Mouse (Mus musculus): ENCODE results near the gene Thrap3.
"Not testable (repeated sequence)": the region's sequence is repeated elsewhere in the genome, so short reads cannot be mapped to it uniquely, and the experiment has no call there.

Thrap3 gene

GRCm38 (mm10) chr4:126217771-126218170 is 15.2 kb upstream of the Thrap3 start:
- no peak for DNase-seq

DNA sequence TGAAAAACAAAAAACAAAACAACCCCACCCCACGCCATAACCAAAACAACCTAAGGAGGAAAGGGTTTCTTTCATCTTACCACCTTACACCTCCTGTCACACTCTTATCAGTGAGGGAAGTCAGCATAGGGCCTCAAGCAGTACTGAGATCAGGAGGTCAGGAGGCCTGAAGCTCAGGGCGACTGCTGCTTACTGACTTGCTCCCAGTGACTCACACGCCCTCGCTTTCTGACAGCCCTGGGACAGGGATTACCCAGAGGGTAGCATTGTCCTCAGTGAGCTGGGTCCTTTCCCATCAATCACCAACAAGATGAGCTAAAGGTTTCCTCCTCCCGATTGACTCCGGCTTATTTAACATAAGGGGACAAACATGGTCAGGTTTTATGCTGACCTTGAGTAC is 4.5 kb upstream of the Thrap3 start:
- DNase-seq = no peak

DNA sequence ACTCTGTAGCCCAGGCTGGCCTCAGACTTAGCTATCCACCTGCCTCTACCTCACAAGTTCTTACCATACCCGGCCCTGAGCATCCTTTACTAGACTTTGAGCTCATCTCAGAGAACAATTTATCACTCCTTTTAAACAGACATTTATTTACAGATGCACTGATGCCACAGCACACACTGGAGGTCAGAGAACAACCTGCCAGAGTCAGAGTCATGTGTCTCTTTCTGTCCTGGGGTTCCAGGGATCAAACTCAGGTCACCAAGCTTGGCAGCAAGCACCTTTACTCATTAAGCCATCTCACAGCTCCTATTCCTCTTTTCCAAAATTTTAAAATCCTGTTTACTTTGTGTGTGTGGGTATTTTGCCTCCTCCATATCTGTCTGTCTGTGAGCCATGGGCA is 2.8 kb upstream of the Thrap3 start:
- no peak for DNase-seq

DNA sequence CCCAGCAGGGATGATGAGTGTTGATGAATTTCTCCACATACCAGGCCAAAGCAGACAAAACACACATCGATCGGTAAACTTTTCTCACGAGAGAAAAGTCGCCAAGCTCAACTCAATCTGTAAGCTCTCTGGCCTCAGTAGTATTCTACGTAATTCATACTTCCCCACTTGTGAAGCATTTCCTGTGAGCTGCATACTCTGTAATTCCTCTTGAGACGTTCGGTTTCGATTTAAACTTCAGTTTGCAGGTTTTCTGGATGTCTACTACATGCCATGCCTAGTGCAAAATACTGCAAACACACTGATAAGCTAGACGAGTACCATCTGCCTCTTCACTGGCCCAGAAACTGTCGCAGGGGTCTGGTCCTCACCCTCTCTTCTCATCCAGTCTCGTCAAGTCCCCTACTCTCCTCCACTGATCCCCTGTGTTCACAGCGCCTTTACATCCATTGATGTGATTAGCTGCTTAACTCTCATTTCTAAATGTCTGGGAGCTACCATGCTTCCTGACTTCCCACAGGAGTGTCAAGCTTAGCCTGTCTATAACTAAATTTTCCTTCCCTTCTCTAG is 2.2 kb upstream of the Thrap3 start:
- no peak for DNase-seq

GRCm38 (mm10) chr4:126204016-126204415 is 1.5 kb upstream of the Thrap3 start:
- DNase-seq = no peak

- DNase-seq = peak in 1 of 2 experiments; percentile 18
Measured at GRCm38 (mm10) chr4:126203336-126203895, 856 bp upstream of the Thrap3 start.

DNA sequence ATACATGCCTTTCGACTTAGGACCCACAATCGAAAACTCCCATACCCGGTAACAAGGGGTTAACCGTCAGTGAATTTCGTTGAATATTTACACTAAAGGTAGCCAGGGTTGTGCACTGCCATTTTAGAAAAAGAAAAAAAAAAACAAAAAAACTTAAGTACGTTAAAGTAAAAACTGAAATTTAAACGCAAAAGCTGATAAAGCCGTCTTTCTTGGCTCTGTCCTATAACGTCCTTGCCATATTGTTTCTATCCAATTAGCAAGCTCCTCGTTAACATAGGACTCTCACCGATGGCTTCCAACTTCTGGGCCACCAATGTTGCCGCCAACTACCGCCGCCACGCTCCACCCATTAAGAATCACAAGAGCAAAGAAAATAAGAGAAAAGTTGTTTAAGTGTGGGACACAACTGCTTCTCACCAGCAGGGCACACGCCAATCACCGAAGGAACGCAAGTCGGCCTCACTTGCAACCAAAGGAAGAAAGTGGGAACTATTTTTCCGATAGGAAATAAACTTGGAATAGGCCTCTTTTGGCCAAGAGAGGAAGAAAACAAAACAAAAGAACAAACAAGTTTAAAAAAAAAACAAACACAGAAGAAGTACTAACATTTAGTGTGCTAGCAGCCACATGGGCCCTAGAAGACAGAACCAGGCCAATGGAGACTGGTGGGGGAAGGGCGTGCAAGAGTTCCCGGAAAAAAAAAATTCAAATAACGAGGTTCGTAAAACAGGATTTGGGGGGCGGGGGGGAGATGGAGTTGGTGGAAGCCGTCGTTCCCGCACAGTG is 852 bp downstream of the Thrap3 start:
- DNase-seq = peak in 1 of 2 experiments; percentile 22

DNA sequence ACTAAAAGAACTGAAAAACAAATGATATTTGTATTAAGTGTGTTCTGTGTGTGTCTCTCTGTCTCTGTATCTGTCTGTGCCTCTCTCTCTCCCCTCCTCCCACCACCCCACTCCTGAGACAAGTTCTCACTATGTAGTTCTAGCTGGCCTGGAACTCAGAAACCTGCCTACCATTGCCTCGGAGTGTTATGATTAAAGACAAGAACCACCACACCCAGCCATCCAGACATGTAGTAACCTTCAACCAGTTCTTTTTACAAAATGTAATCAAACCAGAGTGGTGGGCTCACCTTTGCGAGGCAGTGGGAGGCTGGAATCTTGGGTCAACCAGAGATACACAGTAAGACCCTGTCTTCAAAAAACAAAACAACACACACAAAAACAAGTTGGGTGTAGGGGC is 1.9 kb downstream of the Thrap3 start:
- no peak for DNase-seq

GRCm38 (mm10) chr4:126200036-126200435 is 2.5 kb downstream of the Thrap3 start:
- DNase-seq = no peak

- DNase-seq = no peak
Measured at GRCm38 (mm10) chr4:126199556-126199955, 3.0 kb downstream of the Thrap3 start.

GRCm38 (mm10) chr4:126197485-126197884 is 5.1 kb downstream of the Thrap3 start:
- no peak for DNase-seq

DNA sequence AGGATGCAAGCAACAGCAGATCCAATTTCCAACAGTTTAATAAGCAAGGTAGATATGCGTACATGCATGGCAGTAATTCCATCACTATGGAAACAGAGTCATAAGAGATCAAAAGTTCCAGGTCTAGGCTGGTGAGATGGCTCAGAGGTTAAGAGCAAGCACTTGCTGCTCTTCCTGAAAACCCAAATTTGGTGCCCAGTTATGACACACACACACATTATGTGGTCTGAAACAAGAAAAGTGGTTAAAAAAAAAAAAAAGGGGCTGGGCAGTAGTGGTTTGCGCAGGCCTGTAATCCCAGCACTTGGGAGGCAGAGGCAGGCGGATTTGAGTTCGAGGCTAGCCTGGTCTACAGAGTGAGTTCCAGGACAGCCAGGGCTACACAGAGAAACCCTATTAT is 7.6 kb downstream of the Thrap3 start:
- DNase-seq = no peak

DNA sequence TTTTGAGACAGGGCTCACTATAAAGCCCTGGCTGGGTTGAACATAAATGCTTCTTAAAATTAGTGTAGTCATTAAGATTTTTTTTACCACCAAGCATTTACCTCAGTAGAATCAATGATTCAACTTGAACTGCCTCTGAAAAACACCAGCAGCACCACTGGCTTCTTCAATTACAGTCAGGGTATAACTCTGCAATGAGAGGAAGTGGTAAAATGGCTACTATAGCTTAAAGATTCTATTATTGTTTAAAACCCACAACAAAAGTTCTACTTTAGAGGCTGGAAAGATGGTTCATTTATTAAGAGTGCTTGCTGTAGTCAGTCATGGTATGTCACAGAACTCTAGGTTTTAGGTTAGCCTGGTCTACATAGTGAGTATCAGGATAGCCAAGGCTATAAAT is 8.3 kb downstream of the Thrap3 start:
- DNase-seq = no peak

DNA sequence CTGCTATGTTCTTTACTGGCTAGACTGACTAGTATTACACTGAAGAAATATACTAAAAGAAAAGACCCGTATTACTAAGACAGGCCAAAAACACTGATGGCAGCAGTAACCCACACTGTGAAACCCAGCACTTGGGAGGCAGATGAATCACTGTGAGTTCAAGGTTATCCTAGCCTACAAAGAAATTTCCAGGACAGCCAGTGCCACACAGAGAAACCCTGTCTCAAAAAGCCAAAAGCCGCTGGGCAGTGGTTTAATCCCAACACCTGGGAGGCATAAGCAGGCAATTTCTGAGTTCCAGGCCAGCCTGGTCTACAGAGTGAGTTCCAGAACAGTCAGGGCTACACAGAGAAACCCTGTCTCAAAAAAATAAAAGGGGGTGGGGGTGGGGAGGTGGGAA is 11.9 kb downstream of the Thrap3 start:
- DNase-seq = no peak

DNA sequence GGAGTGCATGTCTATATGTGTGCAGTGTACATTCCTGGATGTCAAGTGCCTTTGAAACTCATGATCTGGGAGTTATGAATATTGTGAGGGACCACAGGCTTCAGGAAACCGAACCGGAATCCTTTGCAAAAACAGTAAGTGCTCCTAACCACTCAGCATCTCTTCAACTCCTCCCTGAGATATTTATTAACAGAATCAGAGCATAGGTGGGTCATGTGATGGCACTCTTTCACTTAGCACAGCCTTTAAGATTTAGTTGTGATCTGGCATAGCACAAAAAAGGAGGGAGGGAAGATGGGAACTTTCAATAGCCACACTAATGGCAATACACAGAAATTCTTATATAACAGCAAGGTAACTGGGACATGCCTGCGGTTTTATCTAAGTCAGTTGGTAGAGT is 15.5 kb downstream of the Thrap3 start:
- DNase-seq = no peak

DNA sequence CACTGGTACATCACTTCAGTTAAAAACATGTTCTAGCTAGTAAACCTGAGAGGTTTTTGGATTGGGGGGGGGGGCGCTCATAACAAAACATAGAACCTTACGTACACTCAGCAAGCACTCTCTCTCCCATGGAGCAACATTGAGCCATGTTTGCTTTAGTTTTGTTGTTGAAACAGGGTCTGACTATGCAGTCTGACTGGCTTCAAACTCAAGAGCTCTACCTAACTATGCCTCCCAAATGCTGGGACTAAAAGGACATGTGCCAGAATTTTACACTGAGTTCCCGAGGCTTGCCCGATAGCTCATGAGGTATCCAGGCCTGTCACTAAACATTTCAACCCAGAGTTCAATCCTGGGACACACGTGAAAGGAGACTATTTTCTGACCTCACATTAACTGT is 19.5 kb downstream of the Thrap3 start:
- DNase-seq = no peak

- DNase-seq = peak; percentile 53 to 72
Measured at GRCm38 (mm10) chr4:126181170-126181957, 21.2 kb downstream of the Thrap3 start.

DNA sequence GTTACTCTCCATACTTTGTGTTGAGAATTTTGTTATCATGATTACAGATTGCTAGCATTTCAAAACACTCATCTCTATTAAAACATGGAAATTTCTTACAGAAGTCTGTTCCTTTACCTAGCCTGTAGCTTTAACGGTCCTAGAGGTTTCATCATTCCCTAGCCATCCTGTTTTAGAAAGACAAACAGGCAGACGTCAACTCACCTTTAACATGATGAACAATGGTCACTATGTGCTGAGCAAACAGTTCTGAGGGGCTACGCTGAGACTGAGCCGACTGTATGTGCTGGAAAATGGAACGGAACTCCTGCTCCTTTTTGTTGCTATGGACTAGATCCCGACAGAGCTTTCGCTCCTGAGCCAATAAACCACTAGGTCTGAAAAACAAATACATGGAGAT is 26.6 kb downstream of the Thrap3 start:
- not testable (repeated sequence) for DNase-seq

DNA sequence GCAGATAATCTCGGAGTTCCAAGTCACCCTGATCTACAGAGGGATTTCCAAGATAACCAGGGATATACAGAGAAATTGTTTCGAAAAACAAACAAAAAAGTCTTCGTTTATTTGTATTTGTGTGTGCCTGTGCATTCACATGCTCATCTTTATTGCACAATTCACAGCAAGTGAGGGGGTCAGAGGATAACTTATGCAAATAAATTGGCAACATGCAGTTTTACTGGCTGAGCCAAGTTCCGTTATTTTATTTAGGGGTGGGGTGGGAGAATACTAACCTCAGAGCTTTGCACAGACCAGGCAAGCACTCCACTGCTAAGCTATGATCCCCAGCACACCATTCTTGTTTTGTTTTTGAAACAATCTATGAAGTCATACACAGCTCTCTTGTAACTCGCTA is 28.8 kb downstream of the Thrap3 start:
- no peak for DNase-seq

DNA sequence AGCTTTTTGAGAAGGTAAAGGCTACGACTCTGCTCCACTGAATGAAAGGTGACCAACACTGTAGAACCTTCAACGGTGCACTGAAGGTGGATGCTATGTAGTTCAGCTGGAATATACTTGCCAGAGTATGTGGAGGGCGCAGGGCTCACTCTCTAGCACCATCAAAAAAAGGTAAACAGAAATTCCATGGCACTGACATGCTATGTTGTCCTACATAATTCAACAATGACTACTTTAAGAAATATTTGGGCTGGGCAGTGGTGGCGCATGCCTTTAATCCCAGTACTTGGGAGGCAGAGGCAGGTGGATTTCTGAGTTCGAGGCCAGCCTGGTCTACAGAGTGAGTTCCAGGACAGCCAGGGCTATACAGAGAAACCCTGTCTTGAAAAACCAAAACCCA is 31.8 kb downstream of the Thrap3 start:
- not testable (repeated sequence) for DNase-seq

DNA sequence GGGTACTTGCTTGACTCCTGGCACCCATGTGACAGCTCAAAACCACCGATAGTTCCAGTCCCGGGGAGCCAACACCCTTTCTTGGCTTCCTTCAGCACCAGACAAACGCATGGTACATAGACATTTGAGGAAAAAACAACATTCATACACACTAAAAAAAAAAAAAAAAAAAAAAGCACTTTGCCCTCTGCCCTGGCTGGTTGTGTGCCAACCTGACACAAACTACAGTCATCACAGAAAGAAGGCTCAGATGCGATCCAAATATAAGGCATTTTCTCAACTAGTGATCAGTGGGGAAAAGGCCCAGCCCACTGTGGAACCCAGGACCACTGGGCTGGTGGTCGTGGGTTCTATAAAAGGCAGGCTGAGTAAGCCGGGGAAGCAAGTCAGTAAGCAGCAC is 33.7 kb downstream of the Thrap3 start:
- no peak for DNase-seq

DNA sequence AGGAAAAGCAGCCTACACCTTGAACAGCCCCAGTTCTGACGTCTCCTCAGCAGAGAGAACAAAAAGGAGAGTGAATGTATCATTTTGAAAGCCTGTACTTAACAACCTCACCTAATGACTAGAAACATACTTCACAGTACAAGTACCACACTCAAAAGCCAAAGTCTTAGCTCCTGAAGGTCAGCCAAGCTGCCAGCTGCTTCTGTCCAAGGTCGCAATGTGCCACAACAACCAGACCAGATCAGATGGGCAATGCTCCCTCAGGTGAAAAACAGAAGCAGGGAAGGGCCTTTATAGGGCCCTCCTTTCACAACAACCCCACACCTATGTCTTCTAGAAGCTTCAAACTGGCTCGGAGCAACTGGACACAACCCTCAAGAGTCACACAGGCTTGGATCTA is 36.5 kb downstream of the Thrap3 start:
- no peak for DNase-seq

GRCm38 (mm10) chr4:126165092-126165491 is 37.5 kb downstream of the Thrap3 start:
- DNase-seq = not testable (repeated sequence)

GRCm38 (mm10) chr4:126163685-126164084 is 38.9 kb downstream of the Thrap3 start:
- no peak for DNase-seq

Data from cerebellum, postnatal 25 days (tissue).